Mouse (Mus musculus) heart, postnatal 0 days (tissue): ENCODE results near the gene Snap47. TPM values are rescaled to one million over a fixed set of nuclear protein-coding genes. Genes with fewer than 3 reads are reported as not detected.

Source experiments
- ATAC-seq: fragments of 200-750 bp; cut with Nextera tagmentation; 2 replicates; pipeline ENCODE4 v1.8.0; 2017; ENCODE audit warnings: low read depth, moderate number of reproducible peaks, moderate library complexity; ENCODE audit not compliant: insufficient read depth
- DNase-seq: peaks from one replicate; pipeline ENCODE4 v3.0.0-alpha.2; 2016; ENCODE audit warnings: low spot score
- H3K27ac ChIP-seq: fragments of 300-500 bp; sonication (generic); 2 replicates; pipeline ENCODE4 v1.5.1; 2014; ENCODE audit warnings: low read depth, mild to moderate bottlenecking
- H3K27me3 ChIP-seq: fragments of 300-500 bp; sonication (generic); 2 replicates; pipeline ENCODE4 v1.6.1; 2014; ENCODE audit warnings: low read length, mixed read lengths; ENCODE audit not compliant: control insufficient read depth, insufficient read depth
- H3K36me3 ChIP-seq: fragments of 300-500 bp; sonication (generic); replicated peaks from 2 replicates; pipeline ENCODE4 v1.6.1; 2014; ENCODE audit warnings: low read length, mixed read lengths; ENCODE audit not compliant: control insufficient read depth, insufficient read depth
- H3K4me1 ChIP-seq: fragments of 300-500 bp; sonication (generic); 2 replicates; pipeline ENCODE4 v1.6.1; 2014; ENCODE audit warnings: antibody characterized with exemption; ENCODE audit not compliant: control insufficient read depth, insufficient read depth
- H3K4me2 ChIP-seq: fragments of 300-500 bp; sonication (generic); 2 replicates; pipeline ENCODE4 v1.6.1; 2014; ENCODE audit warnings: low read depth, mild to moderate bottlenecking, low read length, moderate library complexity
- H3K4me3 ChIP-seq: fragments of 300-500 bp; sonication (generic); 2 replicates; pipeline ENCODE4 v1.5.1; 2014; ENCODE audit warnings: low read depth, low read length
- H3K9ac ChIP-seq: fragments of 300-500 bp; sonication (generic); replicated peaks from 2 replicates; pipeline ENCODE4 v1.6.1; 2014; ENCODE audit warnings: low read depth, low read length, mixed read lengths
- H3K9me3 ChIP-seq: fragments of 300-500 bp; sonication (generic); replicated peaks from 2 replicates; pipeline ENCODE4 v1.6.1; 2016; ENCODE audit warnings: low read length; ENCODE audit not compliant: control insufficient read depth
- CTCF ChIP-seq: IDR thresholded peaks from 2 replicates; pipeline ENCODE4 v1.5.1; 2016; ENCODE audit warnings: antibody characterized with exemption, control low read depth, low read depth
- EP300 ChIP-seq: IDR thresholded peaks from 2 replicates; pipeline ENCODE4 v1.6.1; 2016; ENCODE audit warnings: antibody characterized with exemption, low read depth
- WGBS: fragments of 180-500 bp; shearing (Covaris S2); extraction: QIAGEN DNeasy Blood & Tissue Kit; methylation state at CpG from one replicate; pipeline ENCODE4 v1.1.7; 2014; 5-methylcytosine and 5-hydroxymethylcytosine counted together
- polyA plus RNA-seq: library from polyadenylated mRNA; unstranded; fragments of >200 nt; fragmentation: Nextera tagmentation; extraction: Ambion mirVana; gene quantifications from 2 replicates; pipeline ENCODE4 v1.2.1, GENCODE M21; 2015
- total RNA-seq: library from RNA; depleted of rRNA; stranded (reverse); fragments of >200 nt; gene quantifications from 2 replicates; pipeline ENCODE4 v1.2.3, GENCODE M21; 2014; ENCODE audit warnings: low replicate concordance

Snap47 gene
- total and polyA plus RNA-seq, 2 experiments from 2014 or later = 57.9 to 87.2 TPM

DNA sequence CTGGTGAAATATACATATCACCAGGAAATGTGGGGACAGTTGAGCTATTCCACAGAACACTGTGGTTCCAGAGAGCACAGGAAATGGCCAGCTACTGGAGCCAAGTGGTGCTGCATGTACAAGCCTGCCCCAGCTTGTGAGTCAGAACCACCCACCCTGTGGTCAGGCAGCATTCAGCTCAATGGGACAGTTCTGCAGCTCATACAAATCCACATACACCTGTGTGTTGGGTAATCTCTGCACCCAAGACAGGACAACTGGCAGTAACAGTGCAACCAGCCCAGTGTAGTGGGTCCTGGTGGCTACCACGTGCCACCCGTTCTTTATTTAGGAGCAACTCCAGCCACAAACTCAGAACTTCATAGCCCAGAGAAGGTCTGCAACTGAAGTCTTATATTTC, 29.0 kb downstream of the Snap47 start:
- Histone ChIP-seq H3K4me3 (no peak overlapping the region), H3K9me3 (no peaks in the 10 kb centered on the region), H3K27me3 (no peaks in the 10 kb centered on the region), H3K36me3 (peaks cover 44% of the 10 kb centered on the region; the same call in 1 of the 2 replicates), H3K4me1 (0 out of 2 replicates have a peak, but pooled peaks cover 3% of the 10 kb centered on the region), H3K4me2 (no peak overlapping the region), H3K9ac (no peak overlapping the region), H3K27ac (peak overlapping the region; percentile 48; the same call in 1 of the 2 replicates)
- DNase-seq (no peak), ATAC-seq (no peak)
- 85% methylated on average over 2 of the region's 2 CpGs for WGBS
- TF ChIP-seq EP300 (no peak), CTCF (no peak)

DNA sequence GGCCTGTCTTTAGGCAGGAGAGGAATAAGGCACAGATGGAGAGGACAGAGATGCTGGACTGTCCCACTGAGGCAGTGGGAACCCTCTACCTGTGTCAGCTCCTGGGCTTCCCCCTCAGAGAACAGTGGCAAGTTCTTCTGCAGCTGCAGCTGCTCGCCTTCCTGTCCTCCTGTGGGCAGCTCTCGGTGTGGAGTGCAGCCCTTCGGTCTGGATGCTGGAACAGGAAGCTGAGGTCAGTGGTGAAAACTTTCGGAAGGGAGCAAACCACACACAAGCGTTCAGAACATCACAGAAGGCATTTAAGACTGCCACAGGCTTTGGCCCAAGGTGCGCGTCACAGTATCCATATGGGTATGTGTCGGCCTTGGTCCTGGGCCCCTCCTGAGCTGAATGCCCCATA, 29.6 kb downstream of the Snap47 start:
- ATAC-seq = no peak; the same call in 1 of the 2 replicates
- 75% methylated on average over 8 of the region's 8 CpGs for WGBS
- no peak for DNase-seq
- TF ChIP-seq EP300 (no peak), CTCF (no peak)
- no peaks in the 10 kb centered on the region for H3K9me3 ChIP-seq
- H3K27me3 ChIP-seq = no peaks in the 10 kb centered on the region
- no peak overlapping the region for H3K9ac ChIP-seq
- no peak overlapping the region for H3K4me2 ChIP-seq
- peaks cover 39% of the 10 kb centered on the region; the same call in 1 of the 2 replicates for H3K36me3 ChIP-seq
- no peak overlapping the region for H3K4me3 ChIP-seq
- peak overlapping the region; percentile 48; the same call in 1 of the 2 replicates for H3K27ac ChIP-seq
- 0 out of 2 replicates have a peak, but pooled peaks cover 3% of the 10 kb centered on the region for H3K4me1 ChIP-seq

DNA sequence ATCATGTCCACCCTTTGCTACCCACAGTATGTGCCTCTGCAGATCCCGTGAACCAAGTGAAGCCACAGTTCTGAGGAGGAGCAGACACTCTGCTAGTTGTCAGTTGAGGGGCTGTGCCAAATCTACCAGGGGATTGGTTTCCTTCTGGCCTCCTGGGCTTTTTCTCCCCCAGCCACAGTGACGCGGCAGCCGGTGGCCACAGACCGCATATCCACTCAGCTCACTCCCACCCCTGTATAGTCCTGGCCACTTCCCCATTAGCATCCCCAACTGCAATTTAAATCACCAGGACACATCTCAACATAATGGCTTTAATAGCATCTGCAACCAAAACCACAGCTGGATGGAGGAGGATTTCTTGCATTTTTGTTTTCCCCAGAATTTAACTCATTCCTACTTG, 32.3 kb downstream of the Snap47 start:
- no peak overlapping the region for H3K9ac ChIP-seq
- H3K4me1 ChIP-seq = peaks cover 6% of the 10 kb centered on the region; the same call in 1 of the 2 replicates
- no peak overlapping the region for H3K4me2 ChIP-seq
- no peak for DNase-seq
- TF ChIP-seq CTCF = no peak
- no peak for TF ChIP-seq EP300
- no peaks in the 10 kb centered on the region for H3K9me3 ChIP-seq
- no peak overlapping the region for H3K27ac ChIP-seq
- H3K36me3 ChIP-seq = peaks cover 26% of the 10 kb centered on the region; the same call in 1 of the 2 replicates
- no peak for ATAC-seq
- H3K4me3 ChIP-seq = no peak overlapping the region
- WGBS = 73% methylated on average over 5 of the region's 5 CpGs
- H3K27me3 ChIP-seq = no peaks in the 10 kb centered on the region

DNA sequence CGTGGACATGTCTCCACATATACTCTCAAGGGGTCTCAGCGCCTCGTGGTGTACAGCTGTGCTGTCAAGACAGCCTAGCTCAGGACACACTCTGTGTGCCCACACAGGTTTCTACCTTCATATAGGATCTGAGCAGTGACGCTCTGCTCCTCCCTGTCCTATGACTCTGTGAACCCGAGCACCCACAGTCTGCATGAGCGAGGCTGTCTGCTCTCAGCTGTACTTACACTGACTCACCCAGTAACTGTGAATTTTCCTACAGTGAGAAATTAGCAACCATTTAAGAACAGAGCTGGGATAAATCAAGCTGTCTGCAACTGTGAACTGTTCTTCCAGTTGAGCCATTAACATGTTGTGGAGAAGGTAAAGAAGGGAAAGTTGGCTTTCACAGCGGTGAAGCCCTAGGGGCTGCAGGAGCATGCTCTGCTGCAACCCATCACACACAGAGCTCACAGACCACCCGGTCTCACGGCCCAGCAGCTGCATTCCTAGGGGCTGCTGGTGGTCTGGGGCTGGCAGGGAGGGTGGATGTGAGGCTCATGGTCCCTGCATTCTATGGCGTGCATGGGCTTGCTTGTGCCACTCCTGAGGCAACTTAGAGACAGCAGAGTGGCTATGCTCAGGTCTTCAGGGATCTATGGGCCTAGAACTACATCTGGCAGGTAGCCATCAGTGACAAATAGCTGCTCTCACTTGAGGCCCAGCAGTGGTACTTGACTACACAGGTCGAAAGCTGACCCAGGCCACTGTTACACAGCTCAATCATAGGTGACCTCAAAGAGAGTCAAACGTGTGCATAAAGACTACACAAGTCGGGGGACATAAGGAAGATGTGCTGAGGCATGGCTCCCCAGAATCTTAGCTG, 37.8 kb downstream of the Snap47 start:
- Histone ChIP-seq H3K27ac (no peak overlapping the region), H3K9ac (no peak overlapping the region), H3K9me3 (no peaks in the 10 kb centered on the region), H3K4me2 (no peak overlapping the region), H3K27me3 (no peaks in the 10 kb centered on the region), H3K36me3 (0 out of 2 replicates have a peak, but pooled peaks cover 6% of the 10 kb centered on the region), H3K4me3 (no peak overlapping the region), H3K4me1 (peaks cover 23% of the 10 kb centered on the region; the same call in 1 of the 2 replicates)
- ATAC-seq = no peak
- TF ChIP-seq CTCF (no peak), EP300 (no peak)
- no peak for DNase-seq
- WGBS = 68% methylated on average over 13 of the region's 13 CpGs

DNA sequence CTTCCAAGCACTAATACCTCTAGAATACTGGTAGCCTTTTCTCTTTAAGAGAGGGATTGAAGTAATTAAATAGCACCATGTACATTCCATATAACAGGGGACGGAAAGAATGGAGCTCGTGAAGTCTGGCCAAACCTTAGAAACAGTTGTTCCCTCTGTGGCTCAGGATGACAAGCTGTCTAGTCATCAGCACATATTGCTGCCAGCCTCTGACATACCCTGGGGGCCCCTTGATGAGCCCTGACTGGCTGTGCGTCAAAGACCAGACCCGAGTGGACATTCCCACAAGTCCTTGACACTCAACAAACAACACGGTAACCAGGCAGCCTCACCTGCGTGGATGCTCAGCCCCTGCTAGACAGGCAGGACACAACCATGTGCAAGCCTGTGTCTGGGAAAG, 38.9 kb downstream of the Snap47 start:
- no peak for DNase-seq
- no peak for TF ChIP-seq CTCF
- TF ChIP-seq EP300 = no peak
- H3K27me3 ChIP-seq = no peaks in the 10 kb centered on the region
- no peak; the same call in 1 of the 2 replicates for ATAC-seq
- H3K9ac ChIP-seq = no peak overlapping the region
- H3K36me3 ChIP-seq = peaks cover 3% of the 10 kb centered on the region; the same call in 1 of the 2 replicates
- no peak overlapping the region for H3K4me3 ChIP-seq
- H3K4me2 ChIP-seq = no peak overlapping the region
- no peak overlapping the region for H3K27ac ChIP-seq
- 60% methylated on average over 6 of the region's 6 CpGs for WGBS
- H3K4me1 ChIP-seq = peaks cover 23% of the 10 kb centered on the region; the same call in 1 of the 2 replicates
- no peaks in the 10 kb centered on the region for H3K9me3 ChIP-seq
